Mouse (Mus musculus) liver, postnatal 0 days (tissue): ENCODE measurements around the gene Mroh8.

Experiments
- CTCF ChIP-seq: sonication (generic); IDR thresholded peaks from 2 replicates; pipeline ENCODE4 v1.5.1; 2016; ENCODE audit warnings: antibody characterized with exemption, low read depth
- EP300 ChIP-seq: IDR thresholded peaks from 2 replicates; pipeline ENCODE4 v1.6.1; 2016; ENCODE audit warnings: antibody characterized with exemption, low read depth, mild to moderate bottlenecking

DNA sequence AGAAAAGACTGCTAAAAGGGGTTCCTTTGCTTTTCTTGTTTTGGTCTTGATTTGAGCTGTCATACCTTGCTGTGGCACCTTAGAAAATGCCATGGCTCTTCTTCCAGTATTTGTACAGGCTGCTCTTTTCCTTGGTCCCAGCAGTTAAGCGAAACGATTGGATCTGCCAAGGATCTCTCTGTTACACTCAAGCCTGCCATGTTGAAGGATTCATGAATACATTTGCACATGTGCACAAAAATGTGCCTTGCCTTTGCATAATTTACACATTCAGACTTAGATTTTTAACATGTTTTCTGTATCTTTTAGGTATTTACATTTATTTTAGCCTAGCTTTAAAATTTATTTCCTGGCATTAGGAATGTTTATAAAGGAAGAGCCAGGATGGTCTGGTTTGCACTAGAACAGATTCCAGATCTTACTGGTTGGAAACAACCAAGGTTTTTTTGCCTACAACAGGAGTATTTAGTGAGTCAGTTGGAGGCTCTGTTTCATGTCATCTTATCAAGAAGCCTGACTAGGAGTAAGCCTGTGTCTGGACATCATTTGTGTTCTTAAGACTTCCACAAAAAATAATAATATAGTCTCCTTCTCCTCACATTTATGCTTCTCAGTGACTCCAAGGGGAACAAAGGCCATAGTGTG lies 29.0 kb upstream of the Mroh8 start:
- TF ChIP-seq EP300 (no peak), CTCF (no peak)
